Mouse (Mus musculus) CD4-positive, CD25-positive, alpha-beta regulatory T cell (primary cell): ENCODE results near the gene Tbc1d5. TPM values are rescaled to one million over a fixed set of nuclear protein-coding genes. Genes with fewer than 3 reads are reported as not detected.

Source experiments
- polyA plus RNA-seq: library from polyadenylated mRNA; unstranded; fragments of 100-300 nt; shearing (Covaris generic); gene quantifications from one replicate; pipeline ENCODE4 v1.2.1, GENCODE M21; 2017

The Tbc1d5 gene
- polyA plus RNA-seq, result 18.7 TPM

DNA sequence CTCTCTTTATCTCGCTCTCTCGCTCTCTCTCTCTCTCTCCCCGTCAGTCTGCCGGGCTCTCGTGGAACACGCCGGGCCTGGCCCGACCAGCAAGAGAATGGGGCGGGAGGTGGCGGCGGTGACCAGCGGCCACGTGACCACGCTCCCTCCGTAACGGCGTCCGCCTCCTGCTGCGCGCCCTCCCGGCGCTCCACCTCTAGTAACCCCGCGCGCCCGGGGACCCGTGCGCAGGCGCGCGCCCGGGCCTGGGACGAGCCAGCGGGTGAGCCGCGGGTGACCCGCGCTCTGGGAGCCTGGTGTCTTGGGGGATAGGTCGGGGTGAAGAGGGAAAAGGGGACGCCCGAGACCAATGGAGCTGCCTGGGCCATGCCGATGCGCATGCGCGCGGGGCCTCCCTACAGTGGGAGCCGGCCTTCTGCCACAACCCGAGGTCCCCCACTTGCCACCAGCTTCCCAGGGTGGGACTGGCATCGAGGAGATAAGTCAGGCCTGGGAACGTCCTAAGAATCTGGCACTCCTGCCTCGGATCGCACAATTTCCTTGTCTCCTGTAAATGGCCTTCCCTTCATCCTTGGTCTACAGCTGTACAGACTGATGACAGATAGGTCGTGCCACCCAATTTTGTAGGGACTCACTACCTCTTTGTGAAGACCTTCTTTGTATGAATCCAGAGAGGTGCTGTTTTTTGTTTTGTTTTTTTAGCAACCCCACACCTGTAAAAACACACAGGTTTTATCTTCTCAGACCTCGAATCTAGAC lies at the start of gene Tbc1d5:
Gene Tbc1d5 (minus strand): TSS at position 158 of the 759 bp plus-strand sequence.

